Mouse (Mus musculus): ENCODE measurements around the gene N6amt1. TPM values are rescaled to one million over a fixed set of nuclear protein-coding genes. Genes with fewer than 3 reads are reported as not detected.
A peak's percentile ranks its signal among the peaks of the same experiment; 100 is the strongest.

Gene N6amt1
- polyA plus RNA-seq, 1 experiment = 2.5 TPM

DNA sequence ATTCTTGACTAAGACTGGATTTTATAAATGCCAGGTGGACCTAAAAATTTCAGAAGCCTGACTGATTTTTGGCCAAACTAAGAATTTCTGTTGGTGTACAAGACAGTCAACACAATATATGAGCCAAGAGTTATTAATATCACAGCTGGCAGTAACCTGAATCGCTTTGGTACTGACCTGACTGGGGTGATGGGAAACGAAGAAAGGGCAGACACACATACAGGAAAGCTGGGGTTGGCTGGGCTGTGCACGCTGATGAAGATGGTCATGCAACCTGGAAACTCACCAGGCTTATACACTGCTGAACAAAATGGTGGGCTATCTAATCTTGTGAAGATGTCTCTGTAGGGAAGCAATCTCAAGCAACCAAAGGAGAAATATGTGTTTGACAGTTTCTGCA, 24.0 kb upstream of the N6amt1 start:
- TF ChIP-seq FLI1 (IDR thresholded peaks at IDR 0.05; ENCODE audit: low read length) (no peak), GATA1 (IDR thresholded peaks at IDR 0.05; ENCODE audit: borderline replicate concordance, low read length) (no peak)
- no peak overlapping the region for H3K4me3 ChIP-seq (replicated peaks)
- no peaks in the 10 kb centered on the region for H3K36me3 ChIP-seq (replicated peaks; ENCODE audit: low read length)

GRCm38 (mm10) chr16:87334756-87335155, 19.2 kb upstream of the N6amt1 start:
- Histone ChIP-seq H3K4me1 (no peaks in the 10 kb centered on the region), H3K4me3 (replicated peaks) (no peak overlapping the region), H3K27me3 (replicated peaks) (no peaks in the 10 kb centered on the region), H3K9me3 (peaks cover 7% of the 10 kb centered on the region), H3K36me3 (replicated peaks; ENCODE audit: low read length) (no peaks in the 10 kb centered on the region)
- TF ChIP-seq GATA1 (IDR thresholded peaks at IDR 0.05; ENCODE audit: borderline replicate concordance, low read length) (no peak), FLI1 (IDR thresholded peaks at IDR 0.05; ENCODE audit: low read length) (no peak)

More for the DNA sequence above, 24.0 kb upstream of the N6amt1 start:
- peaks cover 15% of the 10 kb centered on the region for H3K9me3 ChIP-seq
- H3K27me3 ChIP-seq (replicated peaks) = no peaks in the 10 kb centered on the region
- no peaks in the 10 kb centered on the region for H3K4me1 ChIP-seq

DNA sequence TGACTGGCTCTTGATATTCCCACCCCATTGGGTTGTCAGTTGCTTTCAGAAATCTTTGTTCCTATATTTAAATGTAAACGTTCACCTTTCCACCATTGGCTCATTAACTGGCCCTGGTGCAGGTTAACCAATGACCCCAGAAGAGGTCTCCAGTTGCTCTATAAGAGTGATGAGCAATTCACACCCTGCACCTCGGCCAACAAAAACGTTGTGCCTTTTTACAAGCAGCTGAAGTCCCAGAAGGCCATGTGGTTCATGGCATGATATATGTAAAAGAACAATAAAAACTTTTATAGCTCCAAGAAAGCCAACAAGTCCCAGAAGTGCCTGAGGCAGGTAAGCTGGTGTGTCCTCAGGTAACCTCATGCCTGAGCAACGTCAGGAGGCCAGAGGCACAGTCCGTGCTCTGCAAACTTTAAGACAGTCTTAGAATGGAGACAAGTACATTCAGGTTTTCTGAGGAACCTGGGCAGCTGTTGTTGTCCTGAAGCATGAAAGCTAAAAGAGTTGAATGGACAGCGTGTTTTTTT, 12.9 kb upstream of the N6amt1 start:
- Histone ChIP-seq H3K36me3 (replicated peaks; ENCODE audit: low read length) (no peaks in the 10 kb centered on the region), H3K27me3 (replicated peaks) (peaks cover 2% of the 10 kb centered on the region), H3K9me3 (no peaks in the 10 kb centered on the region), H3K4me1 (no peaks in the 10 kb centered on the region), H3K4me3 (replicated peaks) (no peak overlapping the region)
- TF ChIP-seq FLI1 (IDR thresholded peaks at IDR 0.05; ENCODE audit: low read length) (no peak), GATA1 (IDR thresholded peaks at IDR 0.05; ENCODE audit: borderline replicate concordance, low read length) (no peak)

DNA sequence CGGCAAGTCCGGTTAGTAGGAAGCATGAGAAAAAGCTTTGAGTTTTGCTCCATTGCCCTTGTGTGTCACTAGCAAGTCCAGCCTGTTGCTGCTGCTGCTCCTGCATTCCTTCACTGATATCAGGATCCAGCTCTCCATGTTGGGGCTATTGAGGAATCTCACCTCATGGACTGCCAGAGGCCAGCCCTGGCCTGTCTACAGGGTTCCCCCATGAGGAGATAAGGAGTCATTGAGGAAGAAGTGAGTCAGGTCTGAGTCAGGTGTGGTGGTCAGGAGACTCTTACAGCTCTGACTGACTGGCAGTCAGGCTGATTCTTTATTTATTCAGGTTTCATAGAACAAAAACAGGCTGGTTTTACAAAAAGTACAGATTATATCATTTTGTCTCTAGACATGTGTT, 5.9 kb upstream of the N6amt1 start:
- Histone ChIP-seq H3K4me3 (replicated peaks) (no peak overlapping the region), H3K9me3 (peaks cover 14% of the 10 kb centered on the region), H3K4me1 (no peaks in the 10 kb centered on the region), H3K27me3 (replicated peaks) (peaks cover 2% of the 10 kb centered on the region), H3K36me3 (replicated peaks; ENCODE audit: low read length) (no peaks in the 10 kb centered on the region)
- TF ChIP-seq GATA1 (IDR thresholded peaks at IDR 0.05; ENCODE audit: borderline replicate concordance, low read length) (no peak), FLI1 (IDR thresholded peaks at IDR 0.05; ENCODE audit: low read length) (no peak)

GRCm38 (mm10) chr16:87351386-87352105, 2.4 kb upstream of the N6amt1 start:
- Histone ChIP-seq H3K4me1 (peaks cover 6% of the 10 kb centered on the region; the same call in 1 of the 2 replicates), H3K9me3 (peaks cover 14% of the 10 kb centered on the region), H3K4me3 (replicated peaks) (no peak overlapping the region), H3K27me3 (replicated peaks) (no peaks in the 10 kb centered on the region), H3K36me3 (replicated peaks; ENCODE audit: low read length) (peaks cover 7% of the 10 kb centered on the region)
- TF ChIP-seq FLI1 (IDR thresholded peaks at IDR 0.05; ENCODE audit: low read length) = no peak
- no peak for TF ChIP-seq GATA1 (IDR thresholded peaks at IDR 0.05; ENCODE audit: borderline replicate concordance, low read length)

DNA sequence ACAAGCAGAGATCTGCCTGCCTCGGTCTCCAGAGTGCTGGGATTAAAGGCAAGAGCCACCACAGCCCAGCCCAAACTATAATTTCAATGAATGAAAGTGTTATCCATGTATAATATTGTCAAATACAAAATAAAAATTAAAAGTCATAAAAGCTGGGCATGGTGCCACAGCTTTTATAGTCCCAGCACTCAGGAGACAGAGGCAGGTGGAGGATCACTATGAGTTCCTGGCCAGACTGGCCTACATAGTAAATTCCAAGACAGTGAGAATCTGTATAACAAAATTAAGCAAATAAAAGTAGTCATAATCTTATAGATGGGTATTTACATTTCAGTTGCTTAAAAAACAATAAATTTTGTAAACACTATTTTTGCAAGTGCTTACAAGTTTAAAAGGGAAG, 380 bp upstream of the N6amt1 start:
- no peaks in the 10 kb centered on the region for H3K27me3 ChIP-seq (replicated peaks)
- H3K4me3 ChIP-seq (replicated peaks) = peak overlapping the region; percentile 95
- H3K36me3 ChIP-seq (replicated peaks; ENCODE audit: low read length) = peaks cover 21% of the 10 kb centered on the region
- H3K9me3 ChIP-seq = peaks cover 14% of the 10 kb centered on the region
- TF ChIP-seq GATA1 (IDR thresholded peaks at IDR 0.05; ENCODE audit: borderline replicate concordance, low read length) (no peak), FLI1 (IDR thresholded peaks at IDR 0.05; ENCODE audit: low read length) (no peak)
- H3K4me1 ChIP-seq = peaks cover 6% of the 10 kb centered on the region; the same call in 1 of the 2 replicates

DNA sequence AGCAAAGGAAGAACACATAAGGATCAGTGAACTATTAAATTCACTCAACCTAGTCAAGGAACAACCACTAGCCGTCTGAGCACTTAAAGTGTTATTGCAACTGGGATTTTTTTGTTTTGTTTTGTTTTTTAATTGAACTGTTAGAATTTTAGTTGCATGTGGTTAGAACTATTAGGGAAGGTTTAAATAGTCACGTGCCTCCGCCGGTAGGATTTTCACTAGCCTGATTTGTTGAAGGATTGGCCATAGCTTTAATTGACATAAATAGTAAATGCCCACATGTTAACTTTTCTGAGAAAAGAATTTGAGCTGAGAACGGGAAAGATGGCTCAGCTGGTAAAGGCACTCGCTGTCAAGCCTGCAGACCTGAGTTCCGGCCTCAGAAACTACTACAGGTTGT, 763 bp downstream of the N6amt1 start:
- H3K27me3 ChIP-seq (replicated peaks) = no peaks in the 10 kb centered on the region
- H3K4me1 ChIP-seq = peaks cover 6% of the 10 kb centered on the region; the same call in 1 of the 2 replicates
- H3K36me3 ChIP-seq (replicated peaks; ENCODE audit: low read length) = peaks cover 30% of the 10 kb centered on the region
- TF ChIP-seq GATA1 (IDR thresholded peaks at IDR 0.05; ENCODE audit: borderline replicate concordance, low read length) (no peak), FLI1 (IDR thresholded peaks at IDR 0.05; ENCODE audit: low read length) (no peak)
- H3K9me3 ChIP-seq = peaks cover 14% of the 10 kb centered on the region
- peak overlapping the region; percentile 95 for H3K4me3 ChIP-seq (replicated peaks)

DNA sequence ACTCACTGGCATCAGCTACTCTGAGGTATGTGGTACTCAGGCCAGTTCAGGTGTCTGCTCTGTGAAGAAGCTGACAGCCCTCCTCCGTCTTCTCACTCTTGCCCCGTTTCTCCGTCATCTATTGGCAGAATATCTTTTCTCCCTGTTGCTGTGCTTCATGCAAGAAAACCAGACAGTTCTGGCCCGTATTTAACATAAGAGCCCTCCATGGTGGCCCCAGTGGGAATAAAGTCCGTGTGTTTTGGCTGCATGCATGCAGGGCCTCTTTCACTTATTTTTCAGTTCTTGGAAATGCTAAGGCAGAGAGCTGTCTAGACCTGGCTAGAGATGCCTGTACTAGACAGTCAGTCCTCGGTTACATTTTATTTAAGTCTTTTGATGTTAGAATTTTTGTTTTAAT, 6.1 kb downstream of the N6amt1 start:
- H3K27me3 ChIP-seq (replicated peaks) = no peaks in the 10 kb centered on the region
- H3K4me1 ChIP-seq = no peaks in the 10 kb centered on the region
- peaks cover 68% of the 10 kb centered on the region for H3K36me3 ChIP-seq (replicated peaks; ENCODE audit: low read length)
- no peak for TF ChIP-seq FLI1 (IDR thresholded peaks at IDR 0.05; ENCODE audit: low read length)
- TF ChIP-seq GATA1 (IDR thresholded peaks at IDR 0.05; ENCODE audit: borderline replicate concordance, low read length) = no peak
- no peaks in the 10 kb centered on the region for H3K9me3 ChIP-seq
- no peak overlapping the region for H3K4me3 ChIP-seq (replicated peaks)

- peaks cover 67% of the 10 kb centered on the region for H3K36me3 ChIP-seq (replicated peaks; ENCODE audit: low read length)
- H3K9me3 ChIP-seq = no peaks in the 10 kb centered on the region
- TF ChIP-seq FLI1 (IDR thresholded peaks at IDR 0.05; ENCODE audit: low read length) (no peak), GATA1 (IDR thresholded peaks at IDR 0.05; ENCODE audit: borderline replicate concordance, low read length) (no peak)
- H3K4me3 ChIP-seq (replicated peaks) = no peak overlapping the region
- no peaks in the 10 kb centered on the region for H3K4me1 ChIP-seq
- H3K27me3 ChIP-seq (replicated peaks) = no peaks in the 10 kb centered on the region
Measured at GRCm38 (mm10) chr16:87364231-87364630, 10.2 kb downstream of the N6amt1 start.

DNA sequence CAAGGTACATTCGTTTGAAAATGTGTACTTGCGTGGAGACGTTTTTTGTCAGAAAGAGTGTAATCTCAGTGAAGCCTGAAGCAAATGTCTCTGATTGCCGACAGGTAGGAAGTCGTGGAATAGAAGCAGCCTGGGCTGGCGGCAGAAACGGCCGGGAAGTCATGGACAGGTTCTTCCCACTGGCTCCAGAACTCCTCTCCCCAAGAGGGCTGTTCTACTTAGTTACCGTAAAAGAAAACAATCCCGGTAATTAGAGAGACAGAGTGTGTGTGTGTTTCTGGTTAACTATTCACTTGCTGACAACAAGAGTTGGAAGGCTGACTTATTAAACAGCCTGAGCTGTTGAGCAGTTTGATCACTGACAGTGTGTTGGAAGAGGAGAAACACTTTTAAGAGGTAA, 12.1 kb downstream of the N6amt1 start:
- H3K9me3 ChIP-seq = no peaks in the 10 kb centered on the region
- no peaks in the 10 kb centered on the region for H3K4me1 ChIP-seq
- no peak overlapping the region for H3K4me3 ChIP-seq (replicated peaks)
- H3K27me3 ChIP-seq (replicated peaks) = no peaks in the 10 kb centered on the region
- no peak for TF ChIP-seq FLI1 (IDR thresholded peaks at IDR 0.05; ENCODE audit: low read length)
- TF ChIP-seq GATA1 (IDR thresholded peaks at IDR 0.05; ENCODE audit: borderline replicate concordance, low read length) = no peak
- H3K36me3 ChIP-seq (replicated peaks; ENCODE audit: low read length) = peaks cover 64% of the 10 kb centered on the region

Measured in megakaryocyte, embryonic 14.5 days (primary cell).